Mouse (Mus musculus) embryonic facial prominence, embryonic 13.5 days (tissue): ENCODE results near the gene Hrh1. TPM values are rescaled to one million over a fixed set of nuclear protein-coding genes. Genes with fewer than 3 reads are reported as not detected.
A peak's percentile ranks its signal among the peaks of the same experiment; 100 is the strongest.

Experiments
- ATAC-seq: fragments of 200-750 bp; cut with Nextera tagmentation; 2 replicates; pipeline ENCODE4 v1.8.0; 2017; ENCODE audit warnings: low read depth; ENCODE audit not compliant: insufficient number of reproducible peaks, insufficient read depth, low FRiP score, low TSS enrichment
- H3K27ac ChIP-seq: fragments of 300-500 bp; sonication (generic); 2 replicates; pipeline ENCODE4 v1.5.1; 2015; ENCODE audit warnings: moderate library complexity, mild to moderate bottlenecking, inconsistent platforms
- H3K27me3 ChIP-seq: fragments of 300-500 bp; sonication (generic); 2 replicates; pipeline ENCODE4 v1.6.1; 2015; ENCODE audit warnings: mild to moderate bottlenecking, inconsistent platforms
- H3K36me3 ChIP-seq: fragments of 300-500 bp; sonication (generic); 2 replicates; pipeline ENCODE4 v1.6.1; 2015; ENCODE audit warnings: mild to moderate bottlenecking, inconsistent platforms
- H3K4me1 ChIP-seq: fragments of 300-500 bp; sonication (generic); 2 replicates; pipeline ENCODE4 v1.6.1; 2015; ENCODE audit warnings: inconsistent platforms
- H3K4me2 ChIP-seq: fragments of 300-500 bp; sonication (generic); 2 replicates; pipeline ENCODE4 v1.6.1; 2015; ENCODE audit warnings: moderate library complexity, mild to moderate bottlenecking, inconsistent platforms
- H3K4me3 ChIP-seq: fragments of 300-500 bp; sonication (generic); 2 replicates; pipeline ENCODE4 v1.5.1; 2015; ENCODE audit warnings: mild to moderate bottlenecking, inconsistent platforms
- H3K9ac ChIP-seq: fragments of 300-500 bp; sonication (generic); 2 replicates; pipeline ENCODE4 v1.6.1; 2015; ENCODE audit warnings: mild to moderate bottlenecking, inconsistent platforms
- H3K9me3 ChIP-seq: fragments of 300-500 bp; sonication (generic); 2 replicates; pipeline ENCODE4 v1.6.1; 2016; ENCODE audit warnings: inconsistent platforms
- WGBS: fragments of 180-500 bp; shearing (Covaris S2); methylation state at CpG from one replicate; pipeline ENCODE4 v1.1.7; 2015; ENCODE audit warnings: mixed read lengths; 5-methylcytosine and 5-hydroxymethylcytosine counted together
- polyA plus RNA-seq: library from polyadenylated mRNA; unstranded; fragments of >200 nt; fragmentation: Nextera tagmentation; extraction: Ambion mirVana; gene quantifications from 2 replicates; pipeline ENCODE4 v1.2.1, GENCODE M21; 2015

Hrh1 gene
- polyA plus RNA-seq, 1 experiment from 2014 or later = not detected

GRCm38 (mm10) chr6:114387855-114388254 lies 9.9 kb upstream of the Hrh1 start:
- H3K9me3 ChIP-seq = no peaks in the 10 kb centered on the region

GRCm38 (mm10) chr6:114390129-114390528 lies 7.6 kb upstream of the Hrh1 start:
- WGBS = 67% methylated on average over 2 of the region's 2 CpGs

More at GRCm38 (mm10) chr6:114387855-114388254, 9.9 kb upstream of the Hrh1 start:
- no peaks in the 10 kb centered on the region for H3K36me3 ChIP-seq
- ATAC-seq = no peak
- no peak overlapping the region for H3K9ac ChIP-seq
- H3K4me3 ChIP-seq = no peak overlapping the region
- peaks cover 10% of the 10 kb centered on the region; the same call in 1 of the 2 replicates for H3K27me3 ChIP-seq
- H3K27ac ChIP-seq = no peak overlapping the region
- 74% methylated on average over 4 of the region's 4 CpGs for WGBS
- no peak overlapping the region for H3K4me2 ChIP-seq
- H3K4me1 ChIP-seq = no peaks in the 10 kb centered on the region

GRCm38 (mm10) chr6:114394982-114395381 lies 2.8 kb upstream of the Hrh1 start:
- H3K27ac ChIP-seq = no peak overlapping the region
- WGBS = 63% methylated on average over 4 of the region's 4 CpGs

More at GRCm38 (mm10) chr6:114390129-114390528, 7.6 kb upstream of the Hrh1 start:
- no peak for ATAC-seq
- no peaks in the 10 kb centered on the region for H3K4me1 ChIP-seq
- H3K4me3 ChIP-seq = no peak overlapping the region
- H3K9ac ChIP-seq = no peak overlapping the region
- peaks cover 22% of the 10 kb centered on the region for H3K27me3 ChIP-seq
- no peak overlapping the region for H3K27ac ChIP-seq
- H3K36me3 ChIP-seq = no peaks in the 10 kb centered on the region
- H3K9me3 ChIP-seq = no peaks in the 10 kb centered on the region
- no peak overlapping the region for H3K4me2 ChIP-seq

GRCm38 (mm10) chr6:114396605-114397004 lies 1.1 kb upstream of the Hrh1 start:
- H3K4me3 ChIP-seq = no peak overlapping the region
- H3K9ac ChIP-seq = no peak overlapping the region
- no peak overlapping the region for H3K4me2 ChIP-seq
- ATAC-seq = no peak
- WGBS = 51% methylated on average over 4 of the region's 4 CpGs
- H3K4me1 ChIP-seq = peaks cover 16% of the 10 kb centered on the region
- no peaks in the 10 kb centered on the region for H3K9me3 ChIP-seq
- H3K27me3 ChIP-seq = peaks cover 84% of the 10 kb centered on the region
- no peak overlapping the region for H3K27ac ChIP-seq
- H3K36me3 ChIP-seq = no peaks in the 10 kb centered on the region

More at GRCm38 (mm10) chr6:114394982-114395381, 2.8 kb upstream of the Hrh1 start:
- H3K4me2 ChIP-seq = no peak overlapping the region
- ATAC-seq = no peak
- H3K27me3 ChIP-seq = peaks cover 70% of the 10 kb centered on the region
- H3K9me3 ChIP-seq = no peaks in the 10 kb centered on the region
- no peaks in the 10 kb centered on the region for H3K36me3 ChIP-seq
- peaks cover 16% of the 10 kb centered on the region for H3K4me1 ChIP-seq
- H3K4me3 ChIP-seq = no peak overlapping the region
- H3K9ac ChIP-seq = no peak overlapping the region

- no peak overlapping the region for H3K27ac ChIP-seq
- H3K36me3 ChIP-seq = no peaks in the 10 kb centered on the region
- peaks cover 16% of the 10 kb centered on the region for H3K4me1 ChIP-seq
- no peak for ATAC-seq
- H3K4me2 ChIP-seq = peak overlapping the region; percentile 97
- peaks cover 4% of the 10 kb centered on the region; the same call in 1 of the 2 replicates for H3K9me3 ChIP-seq
- WGBS = 5% methylated on average over 11 of the region's 11 CpGs
- peaks cover 86% of the 10 kb centered on the region for H3K27me3 ChIP-seq
- H3K9ac ChIP-seq = 0 out of 2 replicates have a peak overlapping the region, but pooled peaks have one; percentile 60
- peak overlapping the region; percentile 55 for H3K4me3 ChIP-seq
These were observed 456 bp upstream of the Hrh1 start for GRCm38 (mm10) chr6:114397280-114397679.

- ATAC-seq = 0 out of 2 replicates have a peak, but pooled peaks have one; percentile 12
- WGBS = 5% methylated on average over 9 of the region's 9 CpGs
- Histone ChIP-seq H3K9ac (no peak overlapping the region), H3K4me3 (peak overlapping the region; percentile 55; the same call in 1 of the 2 replicates), H3K4me2 (peak overlapping the region; percentile 97), H3K36me3 (no peaks in the 10 kb centered on the region), H3K4me1 (peaks cover 16% of the 10 kb centered on the region), H3K27ac (no peak overlapping the region), H3K9me3 (peaks cover 5% of the 10 kb centered on the region; the same call in 1 of the 2 replicates), H3K27me3 (peaks cover 77% of the 10 kb centered on the region)
These were observed 890 bp downstream of the Hrh1 start for GRCm38 (mm10) chr6:114398626-114399025.

GRCm38 (mm10) chr6:114400387-114400786 lies 2.7 kb downstream of the Hrh1 start:
- peaks cover 5% of the 10 kb centered on the region; the same call in 1 of the 2 replicates for H3K9me3 ChIP-seq
- 80% methylated on average over 10 of the region's 10 CpGs for WGBS
- H3K27me3 ChIP-seq = peaks cover 67% of the 10 kb centered on the region
- no peak overlapping the region for H3K27ac ChIP-seq
- no peak for ATAC-seq
- H3K4me1 ChIP-seq = peaks cover 24% of the 10 kb centered on the region
- no peak overlapping the region for H3K4me2 ChIP-seq
- H3K4me3 ChIP-seq = no peak overlapping the region
- no peaks in the 10 kb centered on the region for H3K36me3 ChIP-seq
- H3K9ac ChIP-seq = no peak overlapping the region

- Histone ChIP-seq H3K4me3 (no peak overlapping the region), H3K9me3 (peaks cover 5% of the 10 kb centered on the region; the same call in 1 of the 2 replicates), H3K27me3 (peaks cover 62% of the 10 kb centered on the region), H3K27ac (no peak overlapping the region), H3K36me3 (no peaks in the 10 kb centered on the region), H3K4me2 (no peak overlapping the region), H3K9ac (no peak overlapping the region), H3K4me1 (peaks cover 24% of the 10 kb centered on the region)
- no peak for ATAC-seq
- 87% methylated on average over 8 of the region's 8 CpGs for WGBS
These were observed 3.1 kb downstream of the Hrh1 start for GRCm38 (mm10) chr6:114400841-114401240.

GRCm38 (mm10) chr6:114402161-114402560 lies 4.4 kb downstream of the Hrh1 start:
- Histone ChIP-seq H3K4me2 (no peak overlapping the region), H3K4me1 (peaks cover 23% of the 10 kb centered on the region), H3K9ac (no peak overlapping the region), H3K27me3 (peaks cover 50% of the 10 kb centered on the region), H3K36me3 (no peaks in the 10 kb centered on the region), H3K27ac (no peak overlapping the region), H3K4me3 (no peak overlapping the region), H3K9me3 (peaks cover 5% of the 10 kb centered on the region; the same call in 1 of the 2 replicates)
- WGBS = 86% methylated on average over 2 of the region's 2 CpGs
- no peak for ATAC-seq

GRCm38 (mm10) chr6:114403632-114404031 lies 5.9 kb downstream of the Hrh1 start:
- Histone ChIP-seq H3K27ac (no peak overlapping the region), H3K36me3 (no peaks in the 10 kb centered on the region), H3K9ac (0 out of 2 replicates have a peak overlapping the region, but pooled peaks have one; percentile 3), H3K27me3 (peaks cover 38% of the 10 kb centered on the region), H3K4me1 (peaks cover 8% of the 10 kb centered on the region), H3K4me3 (no peak overlapping the region), H3K4me2 (no peak overlapping the region), H3K9me3 (peaks cover 5% of the 10 kb centered on the region; the same call in 1 of the 2 replicates)
- ATAC-seq = no peak
- 42% methylated on average over 8 of the region's 8 CpGs for WGBS

- no peaks in the 10 kb centered on the region for H3K36me3 ChIP-seq
- no peak for ATAC-seq
- H3K27me3 ChIP-seq = peaks cover 33% of the 10 kb centered on the region
- H3K9ac ChIP-seq = 0 out of 2 replicates have a peak overlapping the region, but pooled peaks have one; percentile 3
- H3K4me3 ChIP-seq = no peak overlapping the region
- H3K4me1 ChIP-seq = peaks cover 7% of the 10 kb centered on the region; the same call in 1 of the 2 replicates
- H3K27ac ChIP-seq = no peak overlapping the region
- peaks cover 5% of the 10 kb centered on the region; the same call in 1 of the 2 replicates for H3K9me3 ChIP-seq
- WGBS = 45% methylated on average over 5 of the region's 5 CpGs
- no peak overlapping the region for H3K4me2 ChIP-seq
These were observed 6.4 kb downstream of the Hrh1 start for GRCm38 (mm10) chr6:114404128-114404527.

GRCm38 (mm10) chr6:114404774-114405468 lies 7.2 kb downstream of the Hrh1 start:
- ATAC-seq = no peak
- Histone ChIP-seq H3K27ac (no peak overlapping the region), H3K9ac (no peak overlapping the region), H3K9me3 (peaks cover 5% of the 10 kb centered on the region; the same call in 1 of the 2 replicates), H3K4me1 (peaks cover 7% of the 10 kb centered on the region; the same call in 1 of the 2 replicates), H3K27me3 (peaks cover 25% of the 10 kb centered on the region), H3K4me2 (no peak overlapping the region), H3K36me3 (no peaks in the 10 kb centered on the region), H3K4me3 (no peak overlapping the region)
- 71% methylated on average over 7 of the region's 7 CpGs for WGBS
